Mouse (Mus musculus) thymus, postnatal 0 days (tissue): ENCODE measurements around the gene Pde7b. TPM values are rescaled to one million over a fixed set of nuclear protein-coding genes. Genes with fewer than 3 reads are reported as not detected.
A peak's percentile ranks its signal among the peaks of the same experiment; 100 is the strongest.

Experiments
- DNase-seq: peaks from one replicate; pipeline ENCODE4 v3.0.0-alpha.2; 2015; ENCODE audit warnings: low spot score
- polyA plus RNA-seq: library from polyadenylated mRNA; unstranded; fragments of >200 nt; fragmentation: Nextera tagmentation; extraction: Ambion mirVana; gene quantifications from 2 replicates; pipeline ENCODE4 v1.2.1, GENCODE M21; 2015

Gene Pde7b
- polyA plus RNA-seq, 1 experiment from 2014 or later, result 0.61 TPM

GRCm38 (mm10) chr10:20372046-20372445 is 352.8 kb downstream of the Pde7b start:
- no peak for DNase-seq

DNA sequence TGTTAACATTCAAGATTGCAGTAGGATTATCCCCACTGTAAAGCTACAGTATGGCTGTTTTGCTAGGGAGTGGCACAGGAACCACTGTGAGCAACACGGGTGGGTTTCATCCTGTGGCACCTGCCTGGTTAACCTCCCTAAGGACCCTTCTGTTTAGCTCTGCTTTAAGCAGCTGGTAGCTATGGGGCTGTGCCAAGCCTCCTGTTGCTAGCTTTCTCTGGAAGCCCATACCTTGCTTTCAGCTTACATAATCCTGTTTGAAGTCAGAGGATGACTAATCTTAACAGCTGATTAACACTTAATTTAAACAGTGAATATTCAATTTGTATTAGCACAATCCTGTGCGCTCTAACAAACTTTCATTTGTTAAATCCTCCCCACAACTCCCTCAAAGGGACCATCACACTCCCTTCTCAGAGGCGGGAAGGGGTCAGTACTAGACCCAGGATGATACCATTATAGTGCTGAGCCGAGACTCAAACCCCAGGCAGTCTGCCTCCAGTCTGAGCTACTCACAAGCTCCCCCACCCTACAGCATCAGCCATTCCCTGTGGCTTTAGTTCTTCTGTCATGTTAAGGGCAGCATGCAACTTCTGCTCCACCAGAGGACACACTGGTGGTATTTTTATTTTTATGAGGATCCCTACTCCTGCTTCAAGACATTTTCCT is 362.3 kb downstream of the Pde7b start:
- DNase-seq, result no peak

DNA sequence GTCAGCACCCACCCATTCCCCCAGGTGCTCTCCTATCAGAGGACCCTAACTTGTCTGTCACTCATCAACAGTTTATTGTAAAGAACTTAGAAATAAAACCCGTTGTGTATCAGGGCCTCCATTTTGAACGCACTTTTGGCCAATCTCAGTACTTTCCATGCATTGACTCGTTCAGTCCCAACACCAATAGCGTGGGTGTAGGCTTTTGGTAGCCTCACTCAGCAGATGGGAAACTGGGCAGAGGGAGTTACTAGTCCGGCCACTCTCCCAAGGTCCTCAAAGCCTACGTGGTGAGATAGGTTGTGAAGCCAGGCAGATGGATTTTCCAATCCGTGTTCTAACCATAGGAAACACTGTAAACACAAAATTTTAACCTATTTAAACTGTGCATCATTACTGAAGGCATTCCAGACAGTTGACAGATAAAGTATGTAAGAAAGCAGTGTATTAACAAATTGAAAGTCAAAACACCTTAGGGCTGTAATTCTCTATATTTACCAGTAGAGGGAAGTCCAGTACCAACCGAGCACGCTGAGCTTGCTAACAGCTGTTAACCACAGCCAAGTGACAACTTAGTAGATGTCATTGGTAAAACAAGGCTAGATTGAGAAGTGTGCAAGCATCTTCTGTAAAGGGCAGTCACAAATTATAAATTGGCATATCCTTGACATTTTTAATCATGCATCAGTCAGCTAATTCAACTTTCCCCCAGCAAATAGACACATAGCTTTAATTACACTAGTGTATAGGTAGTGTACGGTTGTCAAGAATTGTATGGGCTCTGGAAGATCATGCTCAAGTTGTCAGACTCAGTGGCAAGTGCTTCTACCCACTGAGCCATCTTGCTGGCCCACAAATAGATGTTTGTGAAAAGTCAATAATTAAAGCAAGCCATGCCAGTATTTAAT is 363.1 kb downstream of the Pde7b start:
- peak; percentile 61 for DNase-seq

GRCm38 (mm10) chr10:20348894-20349293 is 376.0 kb downstream of the Pde7b start:
- no peak for DNase-seq

Other genes starting within 250 kb of the Pde7b start
- 16.7 and 18.0 TPM in 2 replicates for gene Ahi1, start 227.5 kb upstream of the Pde7b start, polyA plus RNA-seq